Mouse (Mus musculus): ENCODE data around the gene Hspg2.
"Not testable (repeated sequence)": the region's sequence is repeated elsewhere in the genome, so short reads cannot be mapped to it uniquely, and the experiment has no call there.

Hspg2 gene

DNA sequence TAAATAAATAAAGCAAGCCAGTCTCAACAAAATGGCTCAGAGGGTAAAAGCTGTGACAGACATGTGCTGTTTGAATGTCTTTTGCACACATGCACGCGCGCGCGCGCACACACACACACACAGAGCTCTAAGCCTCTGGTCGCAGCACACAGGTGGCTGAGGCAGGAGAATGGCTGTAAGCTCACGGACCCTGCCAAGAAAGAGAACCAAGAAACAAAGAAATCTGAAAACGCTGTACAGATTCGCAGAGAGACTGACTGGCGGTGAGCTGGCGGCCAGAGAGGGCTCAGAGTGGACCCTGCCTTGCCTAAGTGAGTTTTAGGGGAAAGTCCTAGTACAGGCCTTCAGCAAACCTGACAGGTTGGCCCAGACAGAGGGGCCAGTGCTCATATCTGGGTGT, 108.9 kb downstream of the Hspg2 start:
- DNase-seq (ENCODE audit: low read depth), result no peak

DNA sequence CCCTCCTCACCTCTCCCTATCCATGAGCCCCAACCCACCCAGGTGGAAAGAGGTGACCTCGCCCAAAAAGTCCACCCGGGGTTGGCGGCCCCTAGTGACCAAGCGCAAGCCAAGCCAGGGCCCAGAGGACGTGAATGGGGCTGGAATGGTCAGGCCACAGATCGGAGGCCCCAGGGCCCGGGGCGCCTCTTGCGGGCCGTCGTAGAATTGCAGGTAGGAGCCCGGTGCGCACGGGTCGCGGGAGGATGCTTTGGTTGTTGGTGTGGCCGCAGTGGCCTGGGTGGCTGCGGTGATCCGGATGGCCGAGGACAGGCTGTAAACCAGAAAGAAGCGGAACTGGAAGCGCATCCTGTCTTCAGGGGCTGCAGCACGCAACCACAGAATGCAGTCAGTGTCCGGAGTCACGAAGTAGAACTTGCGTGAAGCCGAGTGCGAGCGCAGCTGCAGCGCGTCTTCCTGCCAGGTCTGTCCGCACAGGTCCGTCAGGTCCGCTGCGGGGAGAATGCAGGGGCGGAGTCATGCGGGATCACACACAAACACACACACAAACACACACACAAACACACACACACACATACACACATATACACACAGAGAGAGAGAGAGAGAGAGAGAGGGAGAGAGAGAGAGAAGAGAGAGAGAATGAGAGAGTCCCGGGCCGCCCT, 109.7 kb downstream of the Hspg2 start:
- DNase-seq (ENCODE audit: low read depth), result no peak

DNA sequence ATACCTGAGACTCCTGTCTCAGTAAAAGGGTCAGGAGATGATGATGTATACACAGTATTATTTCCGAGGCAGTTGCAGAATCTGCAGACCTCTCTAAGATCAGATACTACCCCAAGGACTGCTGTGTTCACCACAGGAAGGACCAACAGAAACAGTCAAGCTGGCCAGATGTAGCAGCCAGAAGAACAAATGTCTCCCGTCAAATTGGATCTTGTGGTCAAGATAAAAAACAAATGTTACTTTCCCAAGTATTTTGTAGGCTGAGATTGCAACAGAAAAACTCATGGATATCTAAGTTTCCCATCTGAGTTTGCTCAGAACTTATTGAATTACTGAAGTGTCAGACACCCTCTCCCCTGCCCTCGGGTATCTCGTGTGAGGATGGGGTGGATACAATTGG, 111.2 kb downstream of the Hspg2 start:
- DNase-seq (ENCODE audit: low read depth), result peak; percentile 18

DNA sequence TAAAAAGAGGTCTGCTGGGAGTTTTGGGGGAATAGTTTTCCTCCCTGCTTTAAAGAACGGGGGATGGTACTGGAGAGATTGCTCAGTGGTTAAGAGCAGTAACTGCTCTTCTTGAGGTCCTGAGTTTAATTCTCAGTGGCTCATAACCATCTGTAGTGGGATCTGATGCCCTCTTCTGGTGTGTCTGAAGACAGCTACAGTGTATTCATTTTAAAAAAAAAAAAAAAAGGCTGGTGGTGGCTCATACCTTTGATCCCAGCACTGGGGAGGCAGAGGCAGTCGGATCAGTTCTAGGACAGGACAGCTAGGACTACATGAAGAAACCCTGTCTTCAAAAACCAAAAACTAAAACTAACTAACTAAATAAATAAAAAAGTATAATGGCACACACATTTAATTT, 111.7 kb downstream of the Hspg2 start:
- no peak for DNase-seq (ENCODE audit: low read depth)

DNA sequence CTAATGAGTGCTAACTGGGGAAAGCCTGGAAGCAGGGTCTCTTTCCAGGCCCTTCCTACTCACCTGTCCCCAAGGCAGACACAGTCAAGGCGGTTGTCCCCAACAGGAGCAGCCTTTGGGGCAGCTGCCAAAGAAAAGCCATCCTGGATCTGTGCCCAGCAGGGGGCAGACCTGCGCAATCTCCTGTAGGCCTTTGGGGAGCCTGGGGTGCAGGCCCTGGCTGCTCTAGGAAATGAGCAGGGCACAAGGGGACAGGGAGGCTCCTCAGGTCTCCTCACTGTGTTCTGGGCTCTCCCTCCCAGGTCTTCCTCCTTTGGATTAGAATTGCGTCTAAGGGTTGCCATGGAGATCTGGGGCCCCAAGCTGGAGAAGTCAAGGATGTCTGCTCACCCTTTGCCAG, 113.2 kb downstream of the Hspg2 start:
- DNase-seq (ENCODE audit: low read depth), result no peak

DNA sequence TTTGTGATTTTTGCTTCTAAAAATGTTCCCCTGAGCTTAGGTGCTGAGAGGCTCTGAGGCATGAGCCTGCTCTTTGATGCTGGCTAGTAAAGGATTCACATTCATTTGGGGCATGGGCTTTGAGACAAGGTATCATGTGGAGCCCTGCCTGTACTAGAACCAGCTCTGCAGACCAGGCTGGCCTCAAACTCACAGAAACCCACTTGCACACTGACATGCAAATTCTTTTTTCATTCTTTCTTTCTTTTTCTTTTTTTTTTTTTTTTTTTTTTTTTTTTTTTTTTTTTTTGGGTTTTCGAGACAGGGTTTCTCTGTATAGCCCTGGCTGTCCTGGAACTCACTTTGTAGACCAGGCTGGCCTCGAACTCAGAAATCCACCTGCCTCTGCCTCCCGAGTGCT, 120.5 kb downstream of the Hspg2 start:
- not testable (repeated sequence) for DNase-seq (ENCODE audit: low read depth)

DNA sequence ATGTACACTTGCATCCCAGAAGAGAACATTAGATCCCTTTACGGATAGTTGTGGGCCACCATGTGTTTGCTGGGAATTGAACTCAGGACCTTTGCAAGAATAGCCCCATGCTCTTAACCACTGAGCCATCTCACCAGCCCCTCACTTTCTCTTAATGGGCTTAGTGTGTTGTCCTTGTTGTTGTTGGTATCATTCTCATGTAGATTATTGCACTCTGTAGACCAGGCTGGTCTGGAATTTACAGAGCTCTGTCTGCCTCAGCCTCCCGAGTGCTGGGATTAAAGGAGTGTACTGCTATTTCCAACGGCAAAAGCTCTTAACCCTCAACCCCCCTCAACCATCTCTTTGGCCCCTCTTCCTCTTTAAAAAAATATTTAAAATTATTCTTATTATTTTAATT, 121.0 kb downstream of the Hspg2 start:
- DNase-seq (ENCODE audit: low read depth), result no peak

DNA sequence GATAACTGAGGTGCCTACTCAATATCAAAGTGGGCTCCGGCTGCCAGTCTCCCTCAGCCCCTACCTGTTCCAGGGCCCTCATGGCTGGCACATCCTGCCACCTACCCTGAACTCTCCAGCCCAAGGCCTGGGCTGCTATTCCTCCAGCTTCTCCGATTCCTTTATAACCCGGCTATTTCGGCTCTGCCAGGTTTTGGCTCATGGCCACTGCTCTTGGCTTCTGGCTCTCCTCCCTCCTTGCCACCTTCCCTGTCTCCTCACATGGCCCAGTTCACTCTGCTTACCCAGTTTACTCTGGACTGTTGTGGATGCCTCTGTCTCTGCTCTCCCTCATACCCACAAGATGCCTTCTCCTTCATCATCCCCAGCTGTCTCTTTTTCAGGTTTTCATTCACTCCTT, 122.4 kb downstream of the Hspg2 start:
- no peak for DNase-seq (ENCODE audit: low read depth)

DNA sequence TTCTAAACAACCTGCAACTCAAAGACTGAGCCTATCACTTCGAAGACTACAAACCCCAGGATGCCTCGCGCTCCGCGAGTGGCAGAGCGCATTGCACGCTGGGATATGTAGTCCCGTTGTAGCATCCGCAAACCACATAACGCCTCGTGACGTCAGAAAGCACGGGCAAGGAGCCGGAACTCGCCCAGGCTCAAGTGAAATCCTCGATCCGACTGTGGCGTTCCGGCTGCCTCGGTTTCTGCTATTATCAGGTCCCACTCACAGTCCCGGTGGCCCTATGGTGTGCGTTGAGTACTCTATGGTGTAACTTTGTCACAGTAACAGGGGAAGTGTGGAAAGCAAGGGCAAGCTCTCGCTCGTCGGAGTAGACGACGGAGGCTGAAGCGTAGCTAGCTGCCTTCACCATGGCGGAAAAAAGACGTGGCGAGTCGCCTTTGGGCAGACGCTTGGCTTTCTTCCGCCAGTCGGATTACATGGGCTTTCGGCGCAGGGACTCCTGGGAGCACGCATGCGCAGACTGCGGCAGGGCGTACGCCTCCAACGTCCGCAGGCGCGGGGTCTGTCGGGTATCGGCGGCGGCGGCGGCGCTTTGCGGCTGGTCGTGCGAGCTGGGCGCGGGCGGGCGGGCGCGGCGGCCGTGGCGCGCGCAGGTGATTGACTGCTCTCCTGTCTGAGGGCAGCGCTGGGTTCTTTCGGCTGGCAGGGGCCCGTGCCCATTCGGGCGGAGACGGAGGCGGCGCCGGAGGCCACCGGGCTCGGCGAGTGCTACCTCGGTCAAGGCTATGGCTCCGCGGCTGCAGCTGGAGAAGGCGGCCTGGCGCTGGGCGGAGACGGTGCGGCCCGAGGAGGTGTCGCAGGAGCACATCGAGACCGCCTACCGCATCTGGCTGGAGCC, 125.3 kb downstream of the Hspg2 start, which contains the start of gene Usp48:
Usp48 (plus strand) TSS at position 155 of the 895 bp plus-strand sequence.
- peak; percentile 90 for DNase-seq (ENCODE audit: low read depth)

DNA sequence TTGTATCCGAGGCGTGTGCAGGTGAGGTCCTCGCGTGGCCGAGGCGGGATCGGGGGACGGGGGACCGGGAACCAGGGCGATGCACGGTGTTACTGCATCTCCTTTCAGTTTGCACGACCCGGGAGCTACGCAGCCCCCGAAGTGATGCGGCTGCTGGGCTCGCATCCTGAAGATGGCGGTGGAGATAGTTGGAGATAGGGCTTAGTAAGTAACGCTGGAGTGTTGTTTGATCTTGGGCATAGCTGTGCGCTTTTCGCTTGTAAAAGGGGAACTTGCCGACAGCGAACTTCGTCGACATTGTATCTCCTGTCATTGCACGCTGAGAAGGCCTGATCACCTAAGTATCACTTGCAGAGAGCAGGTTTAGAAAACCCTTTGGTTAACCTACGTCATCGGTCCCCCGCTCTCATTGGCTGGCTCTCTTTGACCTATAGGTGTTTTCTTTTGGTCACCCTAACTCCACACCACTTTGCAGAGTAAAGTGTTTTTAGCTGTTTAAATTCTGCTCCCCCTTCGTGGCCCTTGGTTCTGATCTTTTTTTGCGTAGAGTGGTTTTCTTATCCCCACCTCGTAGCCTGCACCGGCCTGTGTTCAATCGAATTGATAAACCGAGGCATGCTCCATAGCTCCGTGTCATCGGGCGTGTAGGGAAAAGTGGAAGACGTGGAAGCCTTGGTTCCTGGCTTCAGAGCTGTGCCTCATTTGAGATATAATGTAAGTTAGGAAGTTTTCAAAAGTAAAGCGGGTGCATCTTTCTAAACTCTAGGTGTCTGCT, 126.1 kb downstream of the Hspg2 start:
- no peak for DNase-seq (ENCODE audit: low read depth)

DNA sequence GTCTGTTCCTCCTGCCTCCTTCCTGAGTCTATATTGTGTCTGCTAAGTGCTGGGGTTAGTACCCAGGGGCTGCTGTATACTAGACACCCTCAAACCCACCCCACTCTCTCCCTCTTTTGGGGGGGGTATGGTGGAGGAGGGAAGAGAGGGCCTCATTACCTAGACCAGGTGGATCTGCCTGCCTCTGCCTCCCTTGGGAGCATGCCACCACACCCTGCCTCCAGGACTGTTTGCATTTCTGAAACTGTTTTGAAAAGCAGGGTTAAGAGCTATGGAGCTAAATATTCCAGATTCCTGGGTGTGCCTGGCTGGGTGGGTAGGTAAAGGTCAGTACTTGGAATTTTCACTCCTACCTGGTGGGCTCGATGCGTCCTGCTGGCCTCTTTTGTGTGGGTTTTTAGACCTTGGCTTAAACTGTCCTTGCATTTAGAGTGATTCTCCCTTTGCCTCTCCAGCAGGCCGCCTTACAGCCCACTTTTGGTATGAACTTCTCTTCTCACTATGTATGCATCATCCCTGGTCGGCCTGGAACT, 128.6 kb downstream of the Hspg2 start:
- no peak for DNase-seq (ENCODE audit: low read depth)

DNA sequence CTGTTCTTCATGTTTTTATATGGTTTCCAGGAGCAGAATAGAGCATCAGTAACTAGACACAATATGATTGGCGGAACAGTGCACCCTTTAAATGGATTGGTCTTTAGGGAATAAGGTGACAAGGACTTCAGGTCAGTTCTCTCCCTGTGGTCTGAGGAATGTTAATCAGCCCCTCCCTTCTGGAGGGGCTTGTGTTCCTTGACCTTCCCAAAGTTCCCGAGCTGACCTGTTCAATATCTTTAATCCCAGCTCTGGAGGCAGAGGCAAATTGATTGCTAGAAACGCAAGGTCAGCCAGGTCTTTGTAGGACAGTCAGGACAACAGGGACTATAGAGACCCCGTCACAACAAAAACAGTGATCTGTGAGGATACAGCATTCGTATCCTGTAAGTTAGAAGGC, 130.0 kb downstream of the Hspg2 start:
- no peak for DNase-seq (ENCODE audit: low read depth)

DNA sequence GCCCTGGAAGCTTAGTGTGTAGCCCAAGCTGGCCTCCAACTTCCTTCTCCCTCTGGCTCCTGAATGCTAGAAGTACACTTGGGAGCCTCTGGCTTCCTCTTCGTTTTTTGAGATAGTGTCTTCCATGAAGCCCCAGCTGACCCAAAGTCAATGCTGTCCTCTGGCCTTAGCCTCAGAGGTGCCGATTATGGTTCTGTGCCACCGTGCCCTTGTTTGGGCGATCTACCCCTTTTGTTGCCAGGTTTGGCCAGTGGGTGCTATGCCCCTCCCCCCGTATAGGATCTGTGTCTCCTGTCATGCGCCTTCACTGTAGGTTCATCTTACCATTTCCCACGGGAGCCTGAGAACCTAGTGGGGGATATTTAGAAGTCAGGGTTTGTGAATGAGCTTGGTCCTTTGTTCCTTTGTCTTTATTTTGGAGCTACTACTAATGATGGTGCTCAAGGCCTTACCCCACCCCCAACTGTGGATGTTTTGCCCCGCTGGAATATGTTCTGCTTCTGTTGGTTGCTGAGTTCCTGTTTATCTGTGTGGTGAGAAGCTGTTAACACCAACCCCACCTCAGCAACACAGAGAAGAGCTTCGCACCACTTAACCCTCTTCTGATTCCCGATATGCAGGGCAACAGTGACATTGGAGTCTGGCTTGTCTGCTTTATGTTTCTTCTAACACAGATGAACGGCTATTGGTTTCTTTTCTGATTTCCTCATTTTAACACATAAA, 135.0 kb downstream of the Hspg2 start:
- DNase-seq (ENCODE audit: low read depth), result no peak

DNA sequence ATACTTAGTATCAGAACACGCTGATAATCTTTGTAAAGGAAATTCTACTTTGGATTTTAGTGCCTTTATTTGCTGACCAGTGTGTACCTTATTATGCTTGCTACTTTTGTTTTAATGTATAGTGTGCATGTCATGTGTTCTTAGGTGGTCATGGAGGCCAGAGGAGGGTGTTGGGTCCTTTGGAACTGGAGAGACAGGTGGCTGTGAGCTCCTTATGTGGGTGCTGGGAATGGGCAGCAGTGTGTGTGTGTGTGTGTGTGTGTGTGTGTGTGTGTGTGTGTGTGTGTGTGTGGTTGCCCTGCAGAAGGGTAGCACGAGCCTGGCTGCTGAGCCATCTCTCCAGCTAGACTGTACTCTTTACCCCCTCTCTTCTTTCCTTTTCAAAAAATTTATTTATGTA, 138.5 kb downstream of the Hspg2 start:
- no peak for DNase-seq (ENCODE audit: low read depth)

DNA sequence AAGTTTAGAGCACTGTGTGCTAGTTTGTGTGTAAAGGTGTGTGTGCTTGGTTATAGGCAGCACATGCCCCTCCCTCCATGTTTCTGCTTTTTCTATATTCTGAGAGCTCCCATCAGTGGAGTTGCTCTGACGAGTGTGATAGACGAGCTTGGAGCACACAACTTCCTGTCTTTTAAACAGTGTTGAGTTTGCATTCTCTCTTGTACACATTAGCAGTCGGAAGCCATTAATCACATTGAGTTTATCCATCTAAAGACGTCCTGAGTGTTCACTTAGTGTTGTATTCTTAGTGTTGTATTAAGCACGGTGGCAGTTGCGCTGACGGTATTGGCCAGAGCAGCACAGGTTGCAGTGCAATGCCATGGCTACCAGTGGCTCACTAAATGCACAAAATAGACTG, 140.7 kb downstream of the Hspg2 start:
- no peak for DNase-seq (ENCODE audit: low read depth)

DNA sequence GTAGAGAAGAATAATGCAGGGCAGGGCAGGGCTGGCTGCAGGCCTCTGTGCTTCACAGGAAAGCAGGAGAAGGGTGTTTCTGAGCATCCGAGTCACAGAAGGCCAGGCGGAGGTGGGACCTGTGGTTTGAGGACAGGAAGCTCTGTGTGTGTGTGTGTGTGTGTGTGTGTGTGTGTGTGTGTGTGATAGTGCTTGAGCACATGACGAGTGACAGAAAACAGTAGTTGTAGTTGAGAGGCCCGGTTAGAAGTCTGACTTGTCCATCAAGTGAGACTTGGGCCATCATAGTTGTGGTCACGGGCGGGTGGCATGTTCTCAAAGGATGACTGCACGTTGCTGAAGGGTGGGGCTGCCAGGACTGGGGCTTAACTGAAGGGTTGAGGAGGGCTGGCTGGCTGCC, 141.1 kb downstream of the Hspg2 start:
- DNase-seq (ENCODE audit: low read depth), result peak; percentile 2

DNA sequence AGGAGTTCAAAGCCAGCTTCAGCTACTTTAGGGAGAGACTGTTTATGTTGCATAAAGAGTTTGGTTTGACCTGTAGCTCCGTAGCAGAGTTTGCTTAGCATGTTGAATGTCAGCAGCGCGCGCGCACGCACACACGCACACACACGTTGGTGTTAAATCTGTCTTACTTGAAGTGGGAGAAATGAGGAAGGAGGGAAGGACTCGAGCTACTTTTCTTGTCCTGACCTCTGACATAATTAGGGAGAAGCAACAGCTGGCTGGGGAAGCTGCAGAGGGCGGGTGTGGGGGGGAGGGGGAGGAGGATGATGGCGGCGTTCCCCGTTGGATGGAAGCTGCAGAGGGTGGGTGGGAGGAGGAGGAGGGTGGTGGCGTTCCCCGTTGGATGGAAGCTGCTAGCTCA, 141.7 kb downstream of the Hspg2 start:
- DNase-seq (ENCODE audit: low read depth), result no peak
